Mouse (Mus musculus) embryonic facial prominence, embryonic 12.5 days (tissue): ENCODE data around the gene Cdh26. TPM values are rescaled to one million over a fixed set of nuclear protein-coding genes. Genes with fewer than 3 reads are reported as not detected.

Source experiments
- ATAC-seq: fragments of 200-750 bp; cut with Nextera tagmentation; 2 replicates; pipeline ENCODE4 v1.8.0; 2017; ENCODE audit not compliant: insufficient number of reproducible peaks, insufficient read depth, low FRiP score, low TSS enrichment
- H3K27ac ChIP-seq: fragments of 300-500 bp; sonication (generic); 2 replicates; pipeline ENCODE4 v1.5.1; 2016; ENCODE audit warnings: mild to moderate bottlenecking
- H3K27me3 ChIP-seq: fragments of 300-500 bp; sonication (generic); 2 replicates; pipeline ENCODE4 v1.6.1; 2016; ENCODE audit warnings: mild to moderate bottlenecking, moderate library complexity
- H3K36me3 ChIP-seq: fragments of 300-500 bp; sonication (generic); 2 replicates; pipeline ENCODE4 v1.6.1; 2016; ENCODE audit warnings: mild to moderate bottlenecking
- H3K4me1 ChIP-seq: fragments of 300-500 bp; sonication (generic); 2 replicates; pipeline ENCODE4 v1.6.1; 2016
- H3K4me2 ChIP-seq: fragments of 300-500 bp; sonication (generic); replicated peaks from 2 replicates; pipeline ENCODE4 v1.6.1; 2016; ENCODE audit warnings: mild to moderate bottlenecking, moderate library complexity
- H3K4me3 ChIP-seq: fragments of 300-500 bp; sonication (generic); 2 replicates; pipeline ENCODE4 v1.5.1; 2016; ENCODE audit warnings: mild to moderate bottlenecking
- H3K9ac ChIP-seq: fragments of 300-500 bp; sonication (generic); 2 replicates; pipeline ENCODE4 v1.6.1; 2016; ENCODE audit warnings: mild to moderate bottlenecking, moderate library complexity
- H3K9me3 ChIP-seq: fragments of 300-500 bp; sonication (generic); 2 replicates; pipeline ENCODE4 v1.6.1; 2016; ENCODE audit warnings: mild to moderate bottlenecking, moderate library complexity
- WGBS: fragments of 180-500 bp; shearing (Covaris S2); methylation state at CpG from one replicate; pipeline ENCODE4 v1.1.7; 2016; 5-methylcytosine and 5-hydroxymethylcytosine counted together
- polyA plus RNA-seq: library from polyadenylated mRNA; unstranded; fragments of >200 nt; fragmentation: Nextera tagmentation; extraction: Ambion mirVana; gene quantifications from 2 replicates; pipeline ENCODE4 v1.2.1, GENCODE M21; 2016

Cdh26 gene
- polyA plus RNA-seq, 1 experiment from 2014 or later = 0.58 TPM

GRCm38 (mm10) chr2:178483462-178483861, 53.1 kb downstream of the Cdh26 start:
- Histone ChIP-seq H3K9me3 (no peaks in the 10 kb centered on the region), H3K27me3 (no peaks in the 10 kb centered on the region), H3K9ac (no peak overlapping the region), H3K36me3 (no peaks in the 10 kb centered on the region), H3K27ac (no peak overlapping the region), H3K4me2 (no peak overlapping the region), H3K4me3 (no peak overlapping the region), H3K4me1 (peaks cover 7% of the 10 kb centered on the region; the same call in 1 of the 2 replicates)
- no peak for ATAC-seq
- WGBS = 39% methylated on average over 10 of the region's 10 CpGs

- Histone ChIP-seq H3K9me3 (no peaks in the 10 kb centered on the region), H3K27me3 (no peaks in the 10 kb centered on the region), H3K4me3 (no peak overlapping the region), H3K36me3 (no peaks in the 10 kb centered on the region), H3K4me1 (peaks cover 6% of the 10 kb centered on the region; the same call in 1 of the 2 replicates), H3K4me2 (no peak overlapping the region), H3K9ac (no peak overlapping the region), H3K27ac (no peak overlapping the region)
- no peak for ATAC-seq
- WGBS = 70% methylated on average over 4 of the region's 4 CpGs
Observed at GRCm38 (mm10) chr2:178488276-178488675, 57.9 kb downstream of the Cdh26 start.

GRCm38 (mm10) chr2:178490245-178490920, 60.1 kb downstream of the Cdh26 start:
- Histone ChIP-seq H3K4me3 (no peak overlapping the region), H3K36me3 (no peaks in the 10 kb centered on the region), H3K27me3 (no peaks in the 10 kb centered on the region), H3K9me3 (no peaks in the 10 kb centered on the region), H3K9ac (no peak overlapping the region), H3K4me1 (no peaks in the 10 kb centered on the region), H3K27ac (no peak overlapping the region), H3K4me2 (no peak overlapping the region)
- WGBS = 65% methylated on average over 9 of the region's 9 CpGs
- ATAC-seq = no peak

GRCm38 (mm10) chr2:178494066-178494465, 63.7 kb downstream of the Cdh26 start:
- WGBS = 35% methylated on average over 11 of the region's 11 CpGs
- H3K27me3 ChIP-seq = no peaks in the 10 kb centered on the region
- H3K9ac ChIP-seq = no peak overlapping the region
- no peak overlapping the region for H3K27ac ChIP-seq
- H3K4me1 ChIP-seq = peaks cover 8% of the 10 kb centered on the region
- H3K4me2 ChIP-seq = no peak overlapping the region
- H3K9me3 ChIP-seq = no peaks in the 10 kb centered on the region
- no peak for ATAC-seq
- H3K4me3 ChIP-seq = no peak overlapping the region
- no peaks in the 10 kb centered on the region for H3K36me3 ChIP-seq

DNA sequence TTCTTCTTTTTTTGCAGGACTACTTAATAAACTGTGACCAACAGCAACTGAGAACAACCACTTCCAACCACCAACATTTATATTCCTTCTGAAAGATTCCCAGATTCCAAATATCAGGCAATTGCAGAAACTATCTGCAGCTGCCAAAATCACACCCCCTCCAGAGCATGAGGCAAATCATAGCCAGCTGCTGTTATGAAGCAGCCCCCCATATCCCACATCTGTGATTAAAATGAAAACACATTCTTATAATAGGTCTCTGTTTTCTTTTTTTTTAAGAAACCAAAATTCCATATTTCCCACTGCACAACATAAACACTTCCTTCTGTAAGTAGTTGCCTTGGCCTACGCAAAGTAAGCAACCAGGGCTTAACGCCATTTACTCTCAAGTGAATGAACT, 65.5 kb downstream of the Cdh26 start:
- Histone ChIP-seq H3K27me3 (no peaks in the 10 kb centered on the region), H3K9ac (no peak overlapping the region), H3K4me1 (peaks cover 8% of the 10 kb centered on the region), H3K9me3 (no peaks in the 10 kb centered on the region), H3K4me3 (no peak overlapping the region), H3K27ac (no peak overlapping the region), H3K4me2 (no peak overlapping the region), H3K36me3 (no peaks in the 10 kb centered on the region)
- no peak for ATAC-seq
- WGBS = 51% methylated on average over 2 of the region's 2 CpGs

- Histone ChIP-seq H3K9me3 (no peaks in the 10 kb centered on the region), H3K27ac (no peak overlapping the region), H3K4me1 (peaks cover 8% of the 10 kb centered on the region), H3K36me3 (no peaks in the 10 kb centered on the region), H3K9ac (no peak overlapping the region), H3K27me3 (no peaks in the 10 kb centered on the region), H3K4me2 (no peak overlapping the region), H3K4me3 (no peak overlapping the region)
- ATAC-seq = no peak
- 84% methylated on average over 1 of the region's 1 CpGs for WGBS
Observed at GRCm38 (mm10) chr2:178497900-178498299, 67.6 kb downstream of the Cdh26 start.

DNA sequence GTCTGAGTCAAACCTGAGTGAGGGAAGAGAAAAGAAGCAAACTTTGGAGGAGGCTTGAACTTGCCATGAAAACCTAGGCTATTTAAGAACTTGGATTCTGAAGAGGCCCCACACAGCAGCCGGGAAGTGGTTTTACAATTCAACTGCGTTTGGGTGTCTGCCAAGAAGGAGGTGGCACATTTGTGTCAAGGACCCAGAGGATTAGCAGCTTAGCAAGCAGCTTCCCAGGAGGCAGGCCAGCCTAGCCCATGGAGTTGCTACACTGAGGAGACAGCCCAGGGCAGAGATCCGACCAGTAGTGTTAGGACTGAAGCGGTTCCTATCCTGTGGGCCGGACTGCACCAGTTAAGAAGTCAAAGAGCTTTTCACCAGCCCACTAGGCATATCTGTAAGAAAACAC, 68.1 kb downstream of the Cdh26 start:
- Histone ChIP-seq H3K36me3 (no peaks in the 10 kb centered on the region), H3K4me3 (no peak overlapping the region), H3K9ac (no peak overlapping the region), H3K4me2 (no peak overlapping the region), H3K4me1 (peaks cover 8% of the 10 kb centered on the region), H3K27ac (no peak overlapping the region), H3K9me3 (no peaks in the 10 kb centered on the region), H3K27me3 (no peaks in the 10 kb centered on the region)
- ATAC-seq = no peak
- WGBS = 67% methylated on average over 5 of the region's 5 CpGs

- H3K4me2 ChIP-seq = no peak overlapping the region
- no peak overlapping the region for H3K9ac ChIP-seq
- no peaks in the 10 kb centered on the region for H3K27me3 ChIP-seq
- H3K9me3 ChIP-seq = no peaks in the 10 kb centered on the region
- no peak for ATAC-seq
- no peak overlapping the region for H3K4me3 ChIP-seq
- H3K4me1 ChIP-seq = peaks cover 19% of the 10 kb centered on the region
- no peak overlapping the region for H3K27ac ChIP-seq
- H3K36me3 ChIP-seq = no peaks in the 10 kb centered on the region
- WGBS = 79% methylated on average over 10 of the region's 10 CpGs
Observed at GRCm38 (mm10) chr2:178502469-178502868, 72.1 kb downstream of the Cdh26 start.

- Histone ChIP-seq H3K4me1 (peaks cover 23% of the 10 kb centered on the region; the same call in 1 of the 2 replicates), H3K9ac (no peak overlapping the region)
- ATAC-seq = no peak
Observed at GRCm38 (mm10) chr2:178506056-178506455, 75.7 kb downstream of the Cdh26 start.

GRCm38 (mm10) chr2:178507379-178508014, 77.2 kb downstream of the Cdh26 start:
- no peak for ATAC-seq
- Histone ChIP-seq H3K9ac (no peak overlapping the region), H3K36me3 (no peaks in the 10 kb centered on the region), H3K27ac (no peak overlapping the region), H3K9me3 (no peaks in the 10 kb centered on the region), H3K27me3 (0 out of 2 replicates have a peak, but pooled peaks cover 8% of the 10 kb centered on the region), H3K4me3 (no peak overlapping the region), H3K4me2 (no peak overlapping the region), H3K4me1 (peaks cover 23% of the 10 kb centered on the region; the same call in 1 of the 2 replicates)
- WGBS = 44% methylated on average over 6 of the region's 6 CpGs

More at GRCm38 (mm10) chr2:178506056-178506455, 75.7 kb downstream of the Cdh26 start:
- Histone ChIP-seq H3K36me3 (no peaks in the 10 kb centered on the region), H3K27me3 (0 out of 2 replicates have a peak, but pooled peaks cover 4% of the 10 kb centered on the region), H3K4me2 (no peak overlapping the region), H3K9me3 (no peaks in the 10 kb centered on the region), H3K4me3 (no peak overlapping the region), H3K27ac (no peak overlapping the region)
- WGBS = 29% methylated on average over 12 of the region's 12 CpGs

GRCm38 (mm10) chr2:178508279-178508678, 77.9 kb downstream of the Cdh26 start:
- Histone ChIP-seq H3K27me3 (0 out of 2 replicates have a peak, but pooled peaks cover 8% of the 10 kb centered on the region), H3K9ac (no peak overlapping the region), H3K9me3 (no peaks in the 10 kb centered on the region), H3K4me3 (no peak overlapping the region), H3K4me2 (no peak overlapping the region), H3K36me3 (no peaks in the 10 kb centered on the region), H3K4me1 (peaks cover 28% of the 10 kb centered on the region), H3K27ac (no peak overlapping the region)
- no peak for ATAC-seq
- WGBS = 72% methylated on average over 6 of the region's 6 CpGs

DNA sequence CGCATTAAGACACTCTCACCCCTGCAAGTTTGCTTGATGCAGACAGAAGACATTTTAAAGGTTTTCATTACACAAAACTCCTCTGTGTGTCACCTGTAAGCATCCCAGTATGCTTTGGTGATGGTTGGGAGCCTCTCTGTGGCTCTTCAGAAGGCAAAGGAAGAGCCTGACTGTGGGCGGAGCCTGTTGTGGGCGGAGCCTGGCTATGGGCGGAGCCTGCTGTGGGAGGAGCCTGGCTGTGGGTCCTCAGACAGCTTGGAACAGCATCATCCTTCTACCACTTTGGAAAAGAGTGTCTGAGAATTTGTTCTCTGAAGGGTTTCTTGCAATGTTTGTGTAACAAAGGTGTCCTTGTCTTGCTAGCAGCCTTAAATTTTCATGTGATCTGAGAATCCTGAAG, 82.7 kb downstream of the Cdh26 start:
- Histone ChIP-seq H3K4me3 (no peak overlapping the region), H3K36me3 (no peaks in the 10 kb centered on the region), H3K9me3 (no peaks in the 10 kb centered on the region), H3K27me3 (peaks cover 19% of the 10 kb centered on the region), H3K9ac (no peak overlapping the region), H3K4me1 (peaks cover 26% of the 10 kb centered on the region), H3K4me2 (no peak overlapping the region), H3K27ac (no peak overlapping the region)
- ATAC-seq = no peak
- WGBS = 72% methylated on average over 4 of the region's 4 CpGs
